In the genomic region with DNA sequence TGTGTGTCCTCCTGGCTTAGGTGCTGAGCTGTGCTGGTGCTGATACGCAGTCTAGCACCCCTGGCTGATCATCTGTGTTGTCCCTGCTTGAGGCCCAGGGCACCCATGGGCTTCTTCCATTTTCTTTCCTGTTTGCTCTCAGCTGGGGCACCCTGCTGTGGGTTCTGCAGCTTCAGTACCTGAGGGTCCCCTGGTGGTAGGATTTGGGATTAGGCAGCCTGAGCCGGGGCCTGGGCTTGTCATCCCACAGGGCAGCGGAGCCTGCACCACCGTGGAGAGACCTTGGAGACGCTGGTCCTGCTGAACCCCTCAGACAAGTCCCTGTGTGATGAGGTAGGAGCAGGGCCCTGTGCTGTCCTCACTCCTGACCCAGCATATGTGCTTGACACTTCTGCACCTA, we compare ENCODE assay signal across 13 mouse cellular contexts. TPM values are rescaled to one million over a fixed set of nuclear protein-coding genes. Genes with fewer than 3 reads are reported as not detected.
DNase-seq lines count a peak whose midpoint lies in the region; ATAC-seq and TF ChIP-seq lines count a peak whose summit lies in the region.
"Had no signal": no experiment of that assay in that cellular context is flagged by ENCODE, and none has a peak within 500 bp of the region (broad histone marks: within the 10 kb centered on the region; RNA-seq: fewer than 3 reads in every experiment).

No protein-coding gene starts in this region.

- TF ChIP-seq CTCF in left cerebral cortex, adult 2 months (IDR thresholded peaks at IDR 0.05) = peak; percentile 32

- H3K4me2 ChIP-seq in embryonic facial prominence, embryonic 13.5 days = no peak overlapping the region
- H3K4me2 ChIP-seq: midbrain, embryonic 12.5 days had no signal

- intact Hi-C loops in left cerebral cortex, adult 2 months (cut with DNase I) = no loop called here
- intact Hi-C loops in left cerebral cortex, postnatal 14 days (cut with DNase I) = no loop called here

- WGBS in embryonic facial prominence, embryonic 13.5 days = 84% methylated on average over 5 of the region's 5 CpGs
- whole genome bisulfite sequencing in embryonic facial prominence, embryonic 10.5 days = 86% methylated on average over 5 of the region's 5 CpGs

- no peaks in the 10 kb centered on the region for H3K9me3 ChIP-seq in embryonic facial prominence, embryonic 13.5 days
- H3K9me3 ChIP-seq in embryonic facial prominence, embryonic 10.5 days = no peaks in the 10 kb centered on the region
- H3K9me3 ChIP-seq: midbrain, embryonic 12.5 days had no signal

- 0 out of 2 replicates have a peak overlapping the region, but pooled peaks have one; percentile 36 for H3K9ac ChIP-seq in embryonic facial prominence, embryonic 13.5 days
- H3K9ac ChIP-seq: midbrain, embryonic 12.5 days had no signal

- no peak for DNase-seq in embryonic facial prominence, embryonic 10.5 days (ENCODE audit: low spot score)
- no peak for DNase-seq in left cerebral cortex, adult 2 months (ENCODE audit: extremely low spot score in 1 of 2, low spot score in 2 of 2)
- no peak for DNase-seq in left cerebral cortex, postnatal 14 days (ENCODE audit: low spot score in 2 of 2)
- DNase-seq in 3T3-L1 (ENCODE audit: low read depth, low spot score) = peak; percentile 64
- DNase-seq in R1 (ENCODE audit: low read depth, low spot score) = peak; percentile 69
- no peak for DNase-seq in thymus, postnatal 25 days
- DNase-seq: heart, adult 11 months; kidney, adult 8-10 months; layer of hippocampus, postnatal 36 days had no signal

- H3K27me3 ChIP-seq in embryonic facial prominence, embryonic 13.5 days = no peaks in the 10 kb centered on the region
- no peaks in the 10 kb centered on the region for H3K27me3 ChIP-seq in embryonic facial prominence, embryonic 10.5 days (replicated peaks; ENCODE audit: low read depth, poor library complexity, severe bottlenecking)
- H3K27me3 ChIP-seq: midbrain, embryonic 12.5 days had no signal

- no peak overlapping the region for H3K4me3 ChIP-seq in embryonic facial prominence, embryonic 13.5 days
- H3K4me3 ChIP-seq in embryonic facial prominence, embryonic 10.5 days = no peak overlapping the region
- no peak overlapping the region for H3K4me3 ChIP-seq in left cerebral cortex, adult 2 months
- H3K4me3 ChIP-seq: midbrain, embryonic 12.5 days had no signal

- peaks cover 70% of the 10 kb centered on the region for H3K36me3 ChIP-seq in embryonic facial prominence, embryonic 13.5 days
- H3K36me3 ChIP-seq in embryonic facial prominence, embryonic 10.5 days (replicated peaks) = peaks cover 74% of the 10 kb centered on the region

- ATAC-seq in embryonic facial prominence, embryonic 13.5 days (ENCODE audit: insufficient number of reproducible peaks, insufficient read depth, low FRiP score, low TSS enrichment, low read depth) = no peak
- ATAC-seq in activated CD4-positive, CD25-positive, alpha-beta regulatory T cell, adult 4 months = no peak

- no peak overlapping the region for H3K27ac ChIP-seq in embryonic facial prominence, embryonic 13.5 days
- H3K27ac ChIP-seq in embryonic facial prominence, embryonic 10.5 days (replicated peaks) = no peak overlapping the region
- no peak overlapping the region for H3K27ac ChIP-seq in left cerebral cortex, adult 2 months
- H3K27ac ChIP-seq: midbrain, embryonic 12.5 days had no signal

- H3K4me1 ChIP-seq in embryonic facial prominence, embryonic 13.5 days = peaks cover 8% of the 10 kb centered on the region
- peaks cover 9% of the 10 kb centered on the region for H3K4me1 ChIP-seq in embryonic facial prominence, embryonic 10.5 days

RNA-seq across cellular contexts. Expression of gene Map1s, which starts 5.9 kb away (rescaled TPM):
- polyA plus RNA-seq in embryonic facial prominence, embryonic 13.5 days (2015; fragmentation: Nextera tagmentation; extraction: Ambion mirVana) = 49.8 and 52.6 TPM in 2 replicates
- polyA plus RNA-seq in embryonic facial prominence, embryonic 10.5 days (2016; fragmentation: Nextera tagmentation; extraction: Ambion mirVana) = 67.8 and 72.3 TPM in 2 replicates
- 10 to 100 TPM; 80.4 to 95.7 TPM for total RNA-seq in left cerebral cortex, adult 2 months (2021)
- total RNA-seq in left cerebral cortex, postnatal 14 days (2021) = 10 to 100 TPM; 70.4 to 84.5 TPM
- polyA plus RNA-seq in activated CD4-positive, CD25-positive, alpha-beta regulatory T cell, adult 4 months (2017; shearing (Covaris generic)) = 10 to 100 TPM; 13.5 to 17.4 TPM

RNA-seq across cellular contexts. Expression of gene Rpl18a, which starts 14.4 kb away (rescaled TPM):
- polyA plus RNA-seq in embryonic facial prominence, embryonic 13.5 days (2015; fragmentation: Nextera tagmentation; extraction: Ambion mirVana) = 4,412 and 4,959 TPM in 2 replicates
- polyA plus RNA-seq in embryonic facial prominence, embryonic 10.5 days (2016; fragmentation: Nextera tagmentation; extraction: Ambion mirVana) = 3,888 and 3,901 TPM in 2 replicates
- total RNA-seq in left cerebral cortex, adult 2 months (2021) = 100 to 1,000 TPM; 588 to 633 TPM
- 100 to 1,000 TPM; 581 to 588 TPM for total RNA-seq in left cerebral cortex, postnatal 14 days (2021)
- polyA plus RNA-seq in activated CD4-positive, CD25-positive, alpha-beta regulatory T cell, adult 4 months (2017; shearing (Covaris generic)) = over 10,000 TPM; 10,302 to 10,714 TPM

RNA-seq across cellular contexts. Expression of gene Slc5a5, which starts 19.0 kb away (rescaled TPM):
- polyA plus RNA-seq in embryonic facial prominence, embryonic 13.5 days (2015; fragmentation: Nextera tagmentation; extraction: Ambion mirVana) = 0.18 and 0.32 TPM in 2 replicates
- 0.30 and 0.40 TPM in 2 replicates for polyA plus RNA-seq in embryonic facial prominence, embryonic 10.5 days (2016; fragmentation: Nextera tagmentation; extraction: Ambion mirVana)
- 10 to 100 TPM in 1 of 2 experiments, 1 to 10 TPM in 1; 9.9 to 10.3 TPM for total RNA-seq in left cerebral cortex, adult 2 months (2021)
- 10 to 100 TPM in 1 of 2 experiments, 1 to 10 TPM in 1; 8.4 to 10.3 TPM for total RNA-seq in left cerebral cortex, postnatal 14 days (2021)
- not detected for polyA plus RNA-seq in activated CD4-positive, CD25-positive, alpha-beta regulatory T cell, adult 4 months (2017; shearing (Covaris generic))
- total RNA-seq: hematopoietic stem cell, adult 5-6 weeks had no signal

RNA-seq across cellular contexts. Expression of gene Ccdc124, which starts 37.9 kb away (rescaled TPM):
- 108 and 124 TPM in 2 replicates for polyA plus RNA-seq in embryonic facial prominence, embryonic 13.5 days (2015; fragmentation: Nextera tagmentation; extraction: Ambion mirVana)
- polyA plus RNA-seq in embryonic facial prominence, embryonic 10.5 days (2016; fragmentation: Nextera tagmentation; extraction: Ambion mirVana) = 173 and 179 TPM in 2 replicates
- total RNA-seq in left cerebral cortex, adult 2 months (2021) = 10 to 100 TPM; 94.8 to 99.0 TPM
- 10 to 100 TPM; 85.4 to 87.5 TPM for total RNA-seq in left cerebral cortex, postnatal 14 days (2021)
- polyA plus RNA-seq in activated CD4-positive, CD25-positive, alpha-beta regulatory T cell, adult 4 months (2017; shearing (Covaris generic)) = 100 to 1,000 TPM in 1 of 2 experiments, 10 to 100 TPM in 1; 75.7 to 106 TPM

RNA-seq across cellular contexts. Expression of gene Kcnn1, which starts 48.5 kb away (rescaled TPM):
- polyA plus RNA-seq in embryonic facial prominence, embryonic 13.5 days (2015; fragmentation: Nextera tagmentation; extraction: Ambion mirVana) = 3.2 and 5.3 TPM in 2 replicates
- polyA plus RNA-seq in embryonic facial prominence, embryonic 10.5 days (2016; fragmentation: Nextera tagmentation; extraction: Ambion mirVana) = 4.7 and 5.1 TPM in 2 replicates
- total RNA-seq in left cerebral cortex, adult 2 months (2021) = 10 to 100 TPM; 20.0 to 20.4 TPM
- total RNA-seq in left cerebral cortex, postnatal 14 days (2021) = 10 to 100 TPM; 17.2 to 19.2 TPM
- not detected for polyA plus RNA-seq in activated CD4-positive, CD25-positive, alpha-beta regulatory T cell, adult 4 months (2017; shearing (Covaris generic))

Comparison
In these comparisons a context has a peak if more than half of its experiments do, and no peak if none do; other contexts are left out.
1. DNase-seq: peak in 3T3-L1 (single experiment) and R1 (single experiment); none in embryonic facial prominence, embryonic 10.5 days (single experiment), left cerebral cortex, adult 2 months (0 of 2), left cerebral cortex, postnatal 14 days (0 of 2) and thymus, postnatal 25 days (single experiment).